19 mouse cellular contexts compared by ENCODE assay signal in the genomic region with DNA sequence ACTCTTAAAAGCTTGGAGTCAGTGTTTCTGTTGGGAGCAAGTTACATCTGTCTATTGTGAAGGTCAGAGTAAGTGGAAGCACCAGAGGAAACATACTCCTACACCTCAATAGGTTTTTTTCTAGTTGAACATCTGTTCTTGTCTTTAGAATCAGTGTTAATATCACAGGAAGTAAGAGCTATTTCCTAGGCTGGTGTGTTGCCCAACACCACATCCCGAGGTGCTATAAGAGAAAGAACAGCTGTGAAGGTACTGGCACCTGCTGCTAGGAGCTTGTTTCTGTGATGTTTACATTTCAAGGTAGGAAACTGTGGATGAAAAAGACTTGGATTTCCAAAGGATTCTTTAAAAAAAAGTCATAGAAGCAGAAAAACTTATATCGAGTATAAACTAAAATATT.
DNase-seq lines count a peak whose midpoint lies in the region; ATAC-seq and TF ChIP-seq lines count a peak whose summit lies in the region.
"Had no signal": no experiment of that assay in that cellular context is flagged by ENCODE, and none has a peak within 500 bp of the region (broad histone marks: within the 10 kb centered on the region; RNA-seq: fewer than 3 reads in every experiment).

No protein-coding gene starts in this region.

- WGBS in limb, embryonic 14.5 days: 43% methylated on average over 2 of the region's 2 CpGs

- H3K27me3 ChIP-seq in C2C12 (ENCODE audit: control insufficient read depth, insufficient read depth, insufficient read length): no peaks in the 10 kb centered on the region
- no peaks in the 10 kb centered on the region for H3K27me3 ChIP-seq in limb, embryonic 14.5 days (ENCODE audit: control insufficient read depth, insufficient read depth, low read length)
- H3K27me3 ChIP-seq: embryonic facial prominence, embryonic 12.5 days; forebrain, embryonic 15.5 days; hindbrain, embryonic 12.5 days had no signal

- H3K9me3 ChIP-seq in limb, embryonic 14.5 days (ENCODE audit: control insufficient read depth, low read length): no peaks in the 10 kb centered on the region
- H3K9me3 ChIP-seq: embryonic facial prominence, embryonic 12.5 days; forebrain, embryonic 15.5 days; heart, embryonic 10.5 days; hindbrain, embryonic 12.5 days had no signal

- no peaks in the 10 kb centered on the region for H3K79me2 ChIP-seq in C2C12 (ENCODE audit: control insufficient read depth, insufficient read depth)

- TF ChIP-seq POLR2A in limb, embryonic 14.5 days (IDR thresholded peaks at IDR 0.05; ENCODE audit: borderline replicate concordance, extremely low read depth, insufficient read depth, insufficient read length): no peak

- H3K27ac ChIP-seq in limb, embryonic 14.5 days (replicated peaks; ENCODE audit: low read depth, low read length): no peak overlapping the region
- H3K27ac ChIP-seq: embryonic facial prominence, embryonic 12.5 days; forebrain, embryonic 15.5 days; heart, embryonic 10.5 days; hindbrain, embryonic 12.5 days; hindbrain, postnatal 0 days had no signal

- DNase-seq in embryo, embryonic 11.5 days (ENCODE audit: low read depth, low spot score): peak; percentile 4
- DNase-seq in embryo, embryonic 11 days: no peak
- no peak for DNase-seq in limb, embryonic 14.5 days (ENCODE audit: low spot score)
- DNase-seq in natural killer cell, adult 2 months (ENCODE audit: low spot score in 2 of 2): peak; percentile 31 to 66
- no peak for DNase-seq in kidney, adult 18-20 months
- no peak for DNase-seq in gastrocnemius, postnatal 25 days
- DNase-seq: adrenal gland, postnatal 10 days; B cell, adult 2 months; cerebellum, adult 18-20 months; cerebellum, adult 9-11 months; gastrocnemius, postnatal 14 days; heart, postnatal 10 days; heart, postnatal 4 days had no signal

- no peaks in the 10 kb centered on the region for H3K4me1 ChIP-seq in limb, embryonic 14.5 days (ENCODE audit: control insufficient read depth, insufficient read depth, low read length)
- H3K4me1 ChIP-seq: embryonic facial prominence, embryonic 12.5 days; forebrain, embryonic 15.5 days; heart, embryonic 10.5 days; hindbrain, embryonic 12.5 days had no signal

- H3K4me3 ChIP-seq in C2C12 (ENCODE audit: insufficient read depth, poor library complexity, severe bottlenecking): no peak overlapping the region
- H3K4me3 ChIP-seq in limb, embryonic 14.5 days (replicated peaks; ENCODE audit: low read length): no peak overlapping the region
- H3K4me3 ChIP-seq: embryonic facial prominence, embryonic 12.5 days; forebrain, embryonic 15.5 days; heart, embryonic 10.5 days; hindbrain, embryonic 12.5 days had no signal

- ATAC-seq in limb, embryonic 14.5 days (ENCODE audit: low FRiP score, low read depth): peak; percentile 34; the same call in 1 of the 2 replicates
- ATAC-seq: forebrain, embryonic 15.5 days; hindbrain, postnatal 0 days had no signal

- H3ac ChIP-seq in C2C12 (ENCODE audit: control insufficient read depth, insufficient read length, low read depth): no peak overlapping the region

- H3K9ac ChIP-seq in limb, embryonic 14.5 days (ENCODE audit: low read depth, low read length, severe bottlenecking): no peak overlapping the region
- H3K9ac ChIP-seq: embryonic facial prominence, embryonic 12.5 days; forebrain, embryonic 15.5 days; hindbrain, embryonic 12.5 days had no signal

- TF ChIP-seq CTCF in C2C12 (IDR thresholded peaks at IDR 0.05; ENCODE audit: control insufficient read depth, insufficient read depth, insufficient read length): no peak

- H3K79me3 ChIP-seq in C2C12 (ENCODE audit: low read depth): no peaks in the 10 kb centered on the region

- no peak overlapping the region for H3K4me2 ChIP-seq in limb, embryonic 14.5 days (replicated peaks; ENCODE audit: low read depth, low read length, severe bottlenecking)
- H3K4me2 ChIP-seq: embryonic facial prominence, embryonic 12.5 days; forebrain, embryonic 15.5 days; hindbrain, embryonic 12.5 days had no signal

- no peaks in the 10 kb centered on the region for H3K36me3 ChIP-seq in C2C12 (ENCODE audit: control insufficient read depth, insufficient read depth)
- H3K36me3 ChIP-seq in limb, embryonic 14.5 days (ENCODE audit: control insufficient read depth, insufficient read depth, low read length): no peaks in the 10 kb centered on the region
- H3K36me3 ChIP-seq: embryonic facial prominence, embryonic 12.5 days; forebrain, embryonic 15.5 days; heart, embryonic 10.5 days; hindbrain, embryonic 12.5 days had no signal

TF ChIP-seq in C2C12, 6 proteins besides CTCF, POLR2A, EP300 and RAD21:
- TF ChIP-seq FOSL1 (IDR thresholded peaks at IDR 0.05; ENCODE audit: insufficient read depth, low read length, poor library complexity, severe bottlenecking) (no peak), MYOD1 (IDR thresholded peaks at IDR 0.05; ENCODE audit: control insufficient read depth, insufficient read length, low read depth) (peak; percentile 65), CEBPB (IDR thresholded peaks at IDR 0.05; ENCODE audit: low read depth) (no peak)

Comparison
In these comparisons a context has a peak if more than half of its experiments do, and no peak if none do; other contexts are left out.
1. DNase-seq: peak in embryo, embryonic 11.5 days (single experiment) and natural killer cell, adult 2 months (2 of 2); none in embryo, embryonic 11 days (single experiment), limb, embryonic 14.5 days (single experiment), kidney, adult 18-20 months (single experiment) and gastrocnemius, postnatal 25 days (single experiment).